Mouse (Mus musculus) spleen, adult 2 months (tissue): ENCODE data around the gene Ssx2ip.

Experiments
- CTCF ChIP-seq: fragments of 200-500 bp; IDR thresholded peaks from 2 replicates; pipeline ENCODE4 v1.5.1; 2011; ENCODE audit warnings: mild to moderate bottlenecking, inconsistent platforms; ENCODE audit not compliant: insufficient read depth, insufficient read length, insufficient replicate concordance; ENCODE audit errors: extremely low read depth
- POLR2A ChIP-seq: fragments of 200-500 bp; IDR thresholded peaks from 2 replicates; pipeline ENCODE4 v1.6.1; 2011; ENCODE audit warnings: low read depth, low read length, inconsistent platforms

DNA sequence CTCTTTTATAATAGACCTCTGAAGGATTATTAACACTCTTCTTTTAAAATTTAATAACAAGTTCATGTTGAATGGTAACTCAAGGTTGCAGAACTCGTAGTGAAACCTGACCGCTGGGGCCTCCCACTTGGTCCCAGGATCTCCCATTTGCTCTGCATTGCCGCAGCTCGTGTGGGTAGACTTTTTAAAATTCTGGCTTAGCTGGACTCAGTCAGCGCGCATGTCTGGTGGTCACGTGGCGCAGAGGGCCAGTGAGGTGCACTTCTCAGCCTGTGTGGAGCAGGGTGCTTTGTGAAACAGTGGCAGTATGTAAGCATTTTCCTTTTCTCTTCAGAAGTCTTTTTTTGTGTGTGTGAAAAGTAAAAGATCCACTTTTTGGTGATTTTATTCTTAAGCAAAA, 38.5 kb downstream of the Ssx2ip start:
- no peak for TF ChIP-seq POLR2A
- TF ChIP-seq CTCF = no peak
